Mouse (Mus musculus) CH12.LX (cell line): ENCODE results near the gene Slc22a22.

Experiments used
- CTCF ChIP-seq, 2 experiments: IDR thresholded peaks in 1 of 2; conservative IDR thresholded peaks in 1 of 2; 2 replicates each; pipeline ENCODE4 v1.5.1; 2011 to 2012; ENCODE audit warnings: low read depth in 2 of 2, low read length in 2 of 2, improper control_type of control experiment in 1 of 2, inconsistent platforms in 1 of 2, mild to moderate bottlenecking in 1 of 2, moderate library complexity in 1 of 2
- ELF1 ChIP-seq: IDR thresholded peaks from 2 replicates; pipeline ENCODE4 v1.6.1; 2014; ENCODE audit warnings: low read depth, mild to moderate bottlenecking, inconsistent platforms, low read length, improper control_type of control experiment
- RAD21 ChIP-seq: IDR thresholded peaks from 2 replicates; pipeline ENCODE4 v1.6.1; 2011; ENCODE audit warnings: low read depth, mild to moderate bottlenecking, low read length, improper control_type of control experiment, moderate library complexity
- RCOR1 ChIP-seq: conservative IDR thresholded peaks from 2 replicates; pipeline ENCODE4 v1.6.1; 2012; ENCODE audit warnings: low read depth, mild to moderate bottlenecking, inconsistent platforms, low read length, improper control_type of control experiment
- UBTF ChIP-seq: IDR thresholded peaks from 2 replicates; pipeline ENCODE4 v1.6.1; 2012; ENCODE audit warnings: low read depth, mild to moderate bottlenecking, inconsistent platforms, low read length, improper control_type of control experiment, moderate library complexity

DNA sequence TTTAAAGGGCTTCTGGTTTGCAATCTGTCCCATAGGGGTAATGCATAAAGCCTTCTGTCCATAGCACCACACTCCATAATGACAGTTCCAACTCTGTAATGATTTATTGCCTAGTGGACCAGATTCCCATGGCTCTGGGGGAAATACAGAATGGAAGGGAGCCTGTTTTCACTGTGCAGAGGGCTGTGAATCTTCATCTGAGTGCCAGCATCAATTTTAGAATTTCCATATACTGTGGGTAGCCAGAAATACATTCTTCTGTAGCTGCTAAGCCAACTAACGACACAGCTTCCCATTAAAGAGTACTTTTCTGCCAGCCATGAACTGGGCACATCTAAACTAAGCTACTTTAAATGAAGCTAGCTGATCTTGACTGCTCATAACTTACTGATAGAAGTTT, 174.7 kb downstream of the Slc22a22 start:
- no peak for TF ChIP-seq CTCF (conservative IDR thresholded peaks at IDR 0.05 in 1 of 2, IDR thresholded peaks at IDR 0.05 in 1 of 2; ENCODE audit: low read depth in 2 of 2, low read length in 2 of 2)
- no peak for TF ChIP-seq ELF1
- no peak for TF ChIP-seq RCOR1
- no peak for TF ChIP-seq UBTF
- TF ChIP-seq RAD21: no peak
